Mouse (Mus musculus) spleen, adult 2 months (tissue): ENCODE measurements at regions not wholly inside any gene's neighbourhood (a gene's known extent, or its start where the extent isn't known, plus 50 kb on each side); places are given as distances from the start of the nearest gene placed in this dataset.

Source experiments
- CTCF ChIP-seq: fragments of 200-500 bp; IDR thresholded peaks from 2 replicates; pipeline ENCODE4 v1.5.1; 2011; ENCODE audit warnings: mild to moderate bottlenecking, inconsistent platforms; ENCODE audit not compliant: insufficient read depth, insufficient read length, insufficient replicate concordance; ENCODE audit errors: extremely low read depth
- POLR2A ChIP-seq: fragments of 200-500 bp; IDR thresholded peaks from 2 replicates; pipeline ENCODE4 v1.6.1; 2011; ENCODE audit warnings: low read depth, low read length, inconsistent platforms

- no peak for TF ChIP-seq CTCF
- no peak for TF ChIP-seq POLR2A
These were observed 160.2 kb downstream of the Calcrl start for GRCm38 (mm10) chr2:84265002-84265401.
